Comparison of ENCODE assay signal across 18 mouse cellular contexts in genomic region chr7:134772867-134773590, GRCm38 (mm10).
DNase-seq lines count a peak whose midpoint lies in the region; ATAC-seq and TF ChIP-seq lines count a peak whose summit lies in the region.
"Had no signal": no experiment of that assay in that cellular context is flagged by ENCODE, and none has a peak within 500 bp of the region (broad histone marks: within the 10 kb centered on the region; RNA-seq: fewer than 3 reads in every experiment).

No protein-coding gene starts in this region.

- 87% methylated on average over 15 of the region's 15 CpGs for WGBS in heart, postnatal 0 days
- 69% methylated on average over 15 of the region's 15 CpGs for WGBS in lung, embryonic 14.5 days
- 68% methylated on average over 15 of the region's 15 CpGs for WGBS in midbrain, embryonic 16.5 days
- WGBS in midbrain, embryonic 15.5 days: 66% methylated on average over 15 of the region's 15 CpGs

- no peaks in the 10 kb centered on the region for H3K9me3 ChIP-seq in heart, postnatal 0 days (replicated peaks; ENCODE audit: control insufficient read depth, low read length)
- no peaks in the 10 kb centered on the region for H3K9me3 ChIP-seq in lung, embryonic 14.5 days (ENCODE audit: low read depth, low read length)
- no peaks in the 10 kb centered on the region for H3K9me3 ChIP-seq in midbrain, embryonic 16.5 days (replicated peaks; ENCODE audit: control insufficient read depth, low read length, poor library complexity, severe bottlenecking)
- H3K9me3 ChIP-seq in midbrain, embryonic 15.5 days: no peaks in the 10 kb centered on the region
- H3K9me3 ChIP-seq: embryonic facial prominence, embryonic 10.5 days; heart, embryonic 10.5 days; limb, embryonic 12.5 days; liver, embryonic 12.5 days; neural tube, embryonic 13.5 days had no signal

- H3K27ac ChIP-seq in heart, postnatal 0 days (ENCODE audit: low read depth): 0 out of 2 replicates have a peak overlapping the region, but pooled peaks have one; percentile 28
- no peak overlapping the region for H3K27ac ChIP-seq in lung, embryonic 14.5 days (ENCODE audit: low read depth)
- H3K27ac ChIP-seq in midbrain, embryonic 16.5 days (ENCODE audit: low read length): peak overlapping the region; percentile 75; the same call in 1 of the 2 replicates
- no peak overlapping the region; the same call in 1 of the 2 replicates for H3K27ac ChIP-seq in midbrain, embryonic 15.5 days
- H3K27ac ChIP-seq: embryonic facial prominence, embryonic 10.5 days; heart, embryonic 10.5 days; limb, embryonic 12.5 days; liver, embryonic 12.5 days; neural tube, embryonic 13.5 days had no signal

- H3K4me2 ChIP-seq in heart, postnatal 0 days (ENCODE audit: low read depth, low read length): no peak overlapping the region
- H3K4me2 ChIP-seq in lung, embryonic 14.5 days: no peak overlapping the region
- H3K4me2 ChIP-seq in midbrain, embryonic 16.5 days (ENCODE audit: low read length): no peak overlapping the region
- H3K4me2 ChIP-seq in midbrain, embryonic 15.5 days: no peak overlapping the region
- H3K4me2 ChIP-seq: limb, embryonic 12.5 days; liver, embryonic 12.5 days; neural tube, embryonic 13.5 days had no signal

- H3K36me3 ChIP-seq in heart, postnatal 0 days (replicated peaks; ENCODE audit: control insufficient read depth, insufficient read depth, low read length): peaks cover 65% of the 10 kb centered on the region
- peaks cover 78% of the 10 kb centered on the region for H3K36me3 ChIP-seq in lung, embryonic 14.5 days (ENCODE audit: insufficient read depth)
- no peaks in the 10 kb centered on the region for H3K36me3 ChIP-seq in midbrain, embryonic 16.5 days (ENCODE audit: control insufficient read depth, insufficient read depth, low read length)
- 0 out of 2 replicates have a peak, but pooled peaks cover 2% of the 10 kb centered on the region for H3K36me3 ChIP-seq in midbrain, embryonic 15.5 days (replicated peaks)
- H3K36me3 ChIP-seq: neural tube, embryonic 13.5 days had no signal

- no peak for ATAC-seq in heart, postnatal 0 days (ENCODE audit: insufficient read depth, low read depth)
- ATAC-seq in lung, embryonic 14.5 days (ENCODE audit: insufficient read depth): no peak; the same call in 1 of the 2 replicates
- no peak for ATAC-seq in midbrain, embryonic 16.5 days
- no peak for ATAC-seq in midbrain, embryonic 15.5 days (replicated peaks)
- ATAC-seq in megakaryocyte progenitor cell, adult 5-6 weeks (replicated peaks; ENCODE audit: poor library complexity): no peak
- ATAC-seq: inflammation-experienced regulatory T-cells, adult 6 months; liver, embryonic 12.5 days had no signal

- no peak overlapping the region for H3K9ac ChIP-seq in heart, postnatal 0 days (replicated peaks; ENCODE audit: low read depth, low read length)
- H3K9ac ChIP-seq in lung, embryonic 14.5 days: no peak overlapping the region
- H3K9ac ChIP-seq in midbrain, embryonic 16.5 days (ENCODE audit: low read depth, low read length): 0 out of 2 replicates have a peak overlapping the region, but pooled peaks have one; percentile 25
- no peak overlapping the region for H3K9ac ChIP-seq in midbrain, embryonic 15.5 days
- H3K9ac ChIP-seq: limb, embryonic 12.5 days; liver, embryonic 12.5 days had no signal

- no peak for DNase-seq in heart, postnatal 0 days (ENCODE audit: low spot score)
- no peak for DNase-seq in heart, adult 18-20 months
- DNase-seq in lung, embryonic 14.5 days: peak; percentile 14
- DNase-seq in lung, postnatal 4 days: no peak
- peak; percentile 3 for DNase-seq in yolk sac, embryonic 10.5 days (ENCODE audit: low spot score)
- DNase-seq: B cell, adult 2 months; cerebellum, adult 8-10 months; gastrocnemius, postnatal 36 days; kidney, adult 9 months had no signal

- no peaks in the 10 kb centered on the region for H3K27me3 ChIP-seq in heart, postnatal 0 days (ENCODE audit: control insufficient read depth, insufficient read depth, low read length)
- no peaks in the 10 kb centered on the region for H3K27me3 ChIP-seq in lung, embryonic 14.5 days (ENCODE audit: insufficient read depth, low read length)
- no peaks in the 10 kb centered on the region for H3K27me3 ChIP-seq in midbrain, embryonic 16.5 days (ENCODE audit: control insufficient read depth, insufficient read depth, low read depth, low read length)
- H3K27me3 ChIP-seq in midbrain, embryonic 15.5 days (replicated peaks): no peaks in the 10 kb centered on the region
- H3K27me3 ChIP-seq: limb, embryonic 12.5 days; liver, embryonic 12.5 days; neural tube, embryonic 13.5 days had no signal

- H3K4me1 ChIP-seq in heart, postnatal 0 days (ENCODE audit: control insufficient read depth, insufficient read depth): no peaks in the 10 kb centered on the region
- no peaks in the 10 kb centered on the region for H3K4me1 ChIP-seq in lung, embryonic 14.5 days (ENCODE audit: insufficient read depth)
- H3K4me1 ChIP-seq in midbrain, embryonic 16.5 days (ENCODE audit: control insufficient read depth, insufficient read depth, low read length): peaks cover 30% of the 10 kb centered on the region
- peaks cover 34% of the 10 kb centered on the region for H3K4me1 ChIP-seq in midbrain, embryonic 15.5 days
- H3K4me1 ChIP-seq: embryonic facial prominence, embryonic 10.5 days; limb, embryonic 12.5 days; liver, embryonic 12.5 days had no signal

- H3K4me3 ChIP-seq in heart, postnatal 0 days (ENCODE audit: low read depth, low read length): no peak overlapping the region
- no peak overlapping the region for H3K4me3 ChIP-seq in lung, embryonic 14.5 days (ENCODE audit: low read depth, low read length)
- H3K4me3 ChIP-seq in midbrain, embryonic 16.5 days (ENCODE audit: low read depth, low read length): no peak overlapping the region
- no peak overlapping the region for H3K4me3 ChIP-seq in midbrain, embryonic 15.5 days
- H3K4me3 ChIP-seq: embryonic facial prominence, embryonic 10.5 days; heart, embryonic 10.5 days; limb, embryonic 12.5 days; liver, embryonic 12.5 days; neural tube, embryonic 13.5 days had no signal

- TF ChIP-seq CTCF in heart, postnatal 0 days (IDR thresholded peaks at IDR 0.05; ENCODE audit: low read depth): no peak
- TF ChIP-seq CTCF in lung, embryonic 14.5 days (IDR thresholded peaks at IDR 0.05; ENCODE audit: low read depth): no peak

- no peak for TF ChIP-seq EP300 in heart, postnatal 0 days (IDR thresholded peaks at IDR 0.05; ENCODE audit: low read depth)

Comparison
In these comparisons a context has a peak if more than half of its experiments do, and no peak if none do; other contexts are left out.
1. DNase-seq: peak in lung, embryonic 14.5 days (single experiment) and yolk sac, embryonic 10.5 days (single experiment); none in heart, postnatal 0 days (single experiment), heart, adult 18-20 months (0 of 2) and lung, postnatal 4 days (0 of 2).
2. H3K27ac ChIP-seq: peak in heart, postnatal 0 days (single experiment) and midbrain, embryonic 16.5 days (single experiment); none in lung, embryonic 14.5 days (single experiment) and midbrain, embryonic 15.5 days (single experiment).